Mouse (Mus musculus): ENCODE measurements around the gene Olfr170.
"Not testable (repeated sequence)": the region's sequence is repeated elsewhere in the genome, so short reads cannot be mapped to it uniquely, and the experiment has no call there.

Gene Olfr170

DNA sequence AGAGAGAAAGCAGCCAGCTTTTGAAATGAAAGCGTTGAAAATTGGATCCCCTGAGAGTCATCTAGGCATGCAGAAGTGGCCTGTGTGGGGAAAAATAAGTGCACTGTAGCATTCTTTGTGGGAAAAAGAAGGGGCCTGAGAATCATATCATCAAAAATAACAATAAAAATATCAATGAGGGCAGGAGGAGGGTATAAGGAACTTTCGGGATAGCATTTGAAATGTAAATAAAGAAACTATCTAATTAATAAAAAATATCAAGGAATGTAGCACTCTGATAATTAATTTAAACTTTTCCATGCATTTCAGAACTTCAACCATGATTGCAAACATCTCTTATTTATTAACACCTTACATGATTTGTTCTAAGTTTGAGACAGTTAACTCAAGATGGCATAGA is at the start of gene Olfr170:
Olfr170 (minus strand) TSS at position 101 of the 400 bp plus-strand sequence.
- not testable (repeated sequence) for DNase-seq

DNA sequence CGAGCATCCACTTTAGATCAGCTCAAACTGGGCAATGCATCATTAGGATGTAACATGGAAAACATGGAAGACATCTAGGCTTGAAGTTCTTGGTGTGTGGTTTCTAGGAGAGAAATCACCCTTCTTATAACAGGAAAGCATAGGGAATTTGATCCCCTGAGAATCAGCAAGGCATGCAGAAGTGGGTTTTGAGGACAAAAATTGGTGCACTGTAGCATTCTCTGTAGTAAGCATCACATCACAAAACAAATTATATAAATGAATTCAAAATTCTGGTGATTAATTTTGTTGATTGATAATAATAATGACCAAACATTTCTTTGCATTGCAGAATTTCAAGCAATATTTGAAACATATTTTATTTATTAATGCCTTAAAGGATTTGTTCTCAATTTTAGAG is 18.1 kb upstream of the Olfr170 start, which contains the start of gene Olfr171:
Olfr171 (minus strand) TSS at position 101 of the 400 bp plus-strand sequence.
- DNase-seq: no peak

DNA sequence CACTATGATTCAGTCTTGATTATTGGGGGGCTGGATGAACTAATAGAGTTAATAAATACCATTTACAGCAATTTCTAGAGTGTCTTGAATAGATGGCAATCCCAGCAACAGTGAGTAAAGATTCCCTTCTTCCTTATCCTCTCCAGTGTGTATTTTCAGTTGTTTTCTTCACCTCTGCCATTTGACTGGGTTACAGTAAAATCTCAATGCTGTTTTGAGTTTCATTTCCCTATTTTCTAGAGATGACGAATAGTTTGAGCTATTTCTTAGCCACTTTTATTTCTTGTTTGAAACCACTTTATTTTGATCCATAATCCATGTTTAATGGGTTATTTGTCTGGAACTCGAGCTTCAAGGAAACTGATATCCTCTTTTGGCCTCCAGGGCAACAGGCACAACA is 8.5 kb downstream of the Olfr170 start:
- DNase-seq: no peak

DNA sequence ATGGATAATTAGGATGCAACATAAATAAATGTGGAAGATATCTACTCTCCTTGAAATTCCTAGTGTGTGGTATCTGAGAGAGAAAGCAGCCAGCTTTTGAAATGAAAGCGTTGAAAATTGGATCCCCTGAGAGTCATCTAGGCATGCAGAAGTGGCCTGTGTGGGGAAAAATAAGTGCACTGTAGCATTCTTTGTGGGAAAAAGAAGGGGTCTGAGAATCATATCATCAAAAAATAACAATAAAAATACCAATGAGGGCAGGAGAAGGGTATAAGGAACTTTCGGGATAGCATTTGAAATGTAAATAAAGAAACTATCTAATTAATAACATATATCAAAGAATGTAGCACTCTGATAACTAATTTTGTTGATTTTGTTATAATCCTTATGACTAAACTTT is 40.0 kb downstream of the Olfr170 start, which contains the start of gene Olfr169:
Olfr169 (minus strand) TSS at position 101 of the 400 bp plus-strand sequence.
- not testable (repeated sequence) for DNase-seq
